ENCODE assay signal across 7 mouse cellular contexts in the genomic region with DNA sequence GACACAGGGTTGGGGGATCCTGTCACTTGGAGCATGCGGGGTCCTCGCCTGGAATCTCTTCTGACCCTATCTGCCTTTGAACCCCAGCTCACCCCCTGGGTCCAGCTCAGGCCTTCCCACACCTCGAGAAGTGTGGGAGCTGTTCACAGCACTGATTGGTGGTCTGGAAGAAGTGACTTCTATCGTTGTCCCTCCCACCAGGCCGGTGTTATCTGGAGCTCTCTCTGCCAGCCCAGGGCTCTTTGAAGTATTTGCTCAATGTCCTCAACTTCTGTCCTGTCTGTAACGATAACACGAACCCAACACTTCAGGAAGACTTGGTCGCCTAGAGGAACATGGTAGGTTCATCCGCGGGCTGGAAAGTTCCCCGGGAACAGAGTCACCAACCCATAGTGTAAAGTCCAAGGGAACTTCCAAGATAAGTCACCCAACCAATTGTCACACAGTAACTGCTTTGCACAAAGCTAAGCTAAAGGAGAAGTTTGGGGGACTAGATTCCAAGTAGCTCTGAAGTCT. TPM values are rescaled to one million over a fixed set of nuclear protein-coding genes. Genes with fewer than 3 reads are reported as not detected.
DNase-seq lines count a peak whose midpoint lies in the region; ATAC-seq lines count a peak whose summit lies in the region.

No protein-coding gene starts in this region.

- H3K9ac ChIP-seq in kidney, embryonic 14.5 days (ENCODE audit: low read depth, low read length), result peak overlapping the region; percentile 9; the same call in 1 of the 2 replicates
- H3K9ac ChIP-seq in heart, embryonic 16.5 days (ENCODE audit: low read length), result peak overlapping the region; percentile 86; the same call in 1 of the 2 replicates
- H3K9ac ChIP-seq in midbrain, embryonic 13.5 days (replicated peaks), result no peak overlapping the region

- H3K36me3 ChIP-seq in kidney, embryonic 14.5 days (ENCODE audit: control insufficient read depth, insufficient read depth, low read length), result no peaks in the 10 kb centered on the region
- H3K36me3 ChIP-seq in heart, embryonic 16.5 days (ENCODE audit: control insufficient read depth, insufficient read depth), result no peaks in the 10 kb centered on the region
- H3K36me3 ChIP-seq in midbrain, embryonic 13.5 days, result no peaks in the 10 kb centered on the region

- peaks cover 2% of the 10 kb centered on the region; the same call in 1 of the 2 replicates for H3K27me3 ChIP-seq in kidney, embryonic 14.5 days (ENCODE audit: control insufficient read depth, insufficient read depth, low read length)
- H3K27me3 ChIP-seq in heart, embryonic 16.5 days (ENCODE audit: control insufficient read depth, insufficient read depth, low read length), result no peaks in the 10 kb centered on the region
- peaks cover 20% of the 10 kb centered on the region for H3K27me3 ChIP-seq in midbrain, embryonic 13.5 days

- no peak overlapping the region for H3K4me3 ChIP-seq in kidney, embryonic 14.5 days (ENCODE audit: low read length)
- H3K4me3 ChIP-seq in heart, embryonic 16.5 days (ENCODE audit: low read length), result peak overlapping the region; percentile 69
- peak overlapping the region; percentile 93 for H3K4me3 ChIP-seq in midbrain, embryonic 13.5 days (replicated peaks)

- peak overlapping the region; percentile 89; the same call in 1 of the 2 replicates for H3K4me2 ChIP-seq in kidney, embryonic 14.5 days (replicated peaks; ENCODE audit: low read depth, low read length)
- H3K4me2 ChIP-seq in heart, embryonic 16.5 days (ENCODE audit: low read depth, low read length), result peak overlapping the region; percentile 80
- peak overlapping the region; percentile 83 for H3K4me2 ChIP-seq in midbrain, embryonic 13.5 days (replicated peaks)

- H3K9me3 ChIP-seq in kidney, embryonic 14.5 days (ENCODE audit: control insufficient read depth, low read length), result no peaks in the 10 kb centered on the region
- no peaks in the 10 kb centered on the region for H3K9me3 ChIP-seq in heart, embryonic 16.5 days (replicated peaks; ENCODE audit: control insufficient read depth, low read length)
- H3K9me3 ChIP-seq in midbrain, embryonic 13.5 days, result no peaks in the 10 kb centered on the region

- DNase-seq in kidney, adult 18-20 months, result no peak
- DNase-seq in R1 (ENCODE audit: low read depth, low spot score), result peak; percentile 76
- DNase-seq in urinary bladder, adult 18-20 months (ENCODE audit: low spot score in 2 of 2), result no peak
- DNase-seq in gastrocnemius, adult 18-20 months (ENCODE audit: low spot score), result no peak

- H3K27ac ChIP-seq in kidney, embryonic 14.5 days (ENCODE audit: low read depth, low read length), result no peak overlapping the region
- peak overlapping the region; percentile 94 for H3K27ac ChIP-seq in heart, embryonic 16.5 days (ENCODE audit: low read length)
- H3K27ac ChIP-seq in midbrain, embryonic 13.5 days, result no peak overlapping the region

- peaks cover 36% of the 10 kb centered on the region for H3K4me1 ChIP-seq in kidney, embryonic 14.5 days (ENCODE audit: control insufficient read depth, insufficient read depth, low read length)
- peaks cover 43% of the 10 kb centered on the region for H3K4me1 ChIP-seq in heart, embryonic 16.5 days (ENCODE audit: control insufficient read depth, insufficient read depth, low read length)
- H3K4me1 ChIP-seq in midbrain, embryonic 13.5 days (replicated peaks), result peaks cover 35% of the 10 kb centered on the region

- ATAC-seq in kidney, embryonic 14.5 days (ENCODE audit: low FRiP score, low TSS enrichment), result no peak
- ATAC-seq in heart, embryonic 16.5 days (replicated peaks; ENCODE audit: extremely low read depth, insufficient read depth, low FRiP score), result no peak
- no peak for ATAC-seq in midbrain, embryonic 13.5 days

- WGBS in kidney, embryonic 14.5 days, result 59% methylated on average over 11 of the region's 11 CpGs
- 30% methylated on average over 11 of the region's 11 CpGs for WGBS in heart, embryonic 16.5 days
- WGBS in midbrain, embryonic 13.5 days, result 77% methylated on average over 11 of the region's 11 CpGs

RNA-seq across cellular contexts. Expression of a gene that starts 4.4 kb away (rescaled TPM):
- polyA plus RNA-seq in kidney, embryonic 14.5 days (2014; fragmentation: Nextera tagmentation; extraction: Ambion mirVana), result 5.7 and 10.0 TPM in 2 replicates
- polyA plus RNA-seq in heart, embryonic 16.5 days (2015; fragmentation: Nextera tagmentation; extraction: Ambion mirVana), result 2.1 and 2.8 TPM in 2 replicates
- polyA plus RNA-seq in midbrain, embryonic 13.5 days (2015; fragmentation: Nextera tagmentation; extraction: Ambion mirVana), result 3.1 and 3.9 TPM in 2 replicates
- 10 to 100 TPM; 44.1 to 51.0 TPM for total RNA-seq in gastrocnemius, adult 18-20 months (2021)

RNA-seq across cellular contexts. Expression of a gene that starts 26.8 kb away (rescaled TPM):
- 30.5 and 34.2 TPM in 2 replicates for polyA plus RNA-seq in kidney, embryonic 14.5 days (2014; fragmentation: Nextera tagmentation; extraction: Ambion mirVana)
- polyA plus RNA-seq in heart, embryonic 16.5 days (2015; fragmentation: Nextera tagmentation; extraction: Ambion mirVana), result 81.1 and 86.1 TPM in 2 replicates
- polyA plus RNA-seq in midbrain, embryonic 13.5 days (2015; fragmentation: Nextera tagmentation; extraction: Ambion mirVana), result 14.4 and 16.1 TPM in 2 replicates
- total RNA-seq in gastrocnemius, adult 18-20 months (2021), result 100 to 1,000 TPM in 1 of 2 experiments, 10 to 100 TPM in 1; 96.7 to 102 TPM

RNA-seq across cellular contexts. Expression of a gene that starts 29.3 kb away (rescaled TPM):
- polyA plus RNA-seq in kidney, embryonic 14.5 days (2014; fragmentation: Nextera tagmentation; extraction: Ambion mirVana), result 6.3 and 6.9 TPM in 2 replicates
- polyA plus RNA-seq in heart, embryonic 16.5 days (2015; fragmentation: Nextera tagmentation; extraction: Ambion mirVana), result 0.70 and 0.79 TPM in 2 replicates
- polyA plus RNA-seq in midbrain, embryonic 13.5 days (2015; fragmentation: Nextera tagmentation; extraction: Ambion mirVana), result 3.0 and 4.2 TPM in 2 replicates
- under 1 TPM; 0.75 to 1.00 TPM for total RNA-seq in gastrocnemius, adult 18-20 months (2021)

RNA-seq across cellular contexts. Expression of a gene that starts 41.5 kb away (rescaled TPM):
- polyA plus RNA-seq in kidney, embryonic 14.5 days (2014; fragmentation: Nextera tagmentation; extraction: Ambion mirVana), result 19.3 and 23.1 TPM in 2 replicates
- 11.4 and 14.2 TPM in 2 replicates for polyA plus RNA-seq in heart, embryonic 16.5 days (2015; fragmentation: Nextera tagmentation; extraction: Ambion mirVana)
- 23.6 and 25.3 TPM in 2 replicates for polyA plus RNA-seq in midbrain, embryonic 13.5 days (2015; fragmentation: Nextera tagmentation; extraction: Ambion mirVana)
- total RNA-seq in gastrocnemius, adult 18-20 months (2021), result 1 to 10 TPM in 1 of 2 experiments, under 1 TPM in 1; 0.96 to 2.3 TPM

RNA-seq across cellular contexts. Expression of a gene that starts 44.4 kb away (rescaled TPM):
- 525 and 539 TPM in 2 replicates for polyA plus RNA-seq in kidney, embryonic 14.5 days (2014; fragmentation: Nextera tagmentation; extraction: Ambion mirVana)
- polyA plus RNA-seq in heart, embryonic 16.5 days (2015; fragmentation: Nextera tagmentation; extraction: Ambion mirVana), result 359 and 395 TPM in 2 replicates
- 503 and 505 TPM in 2 replicates for polyA plus RNA-seq in midbrain, embryonic 13.5 days (2015; fragmentation: Nextera tagmentation; extraction: Ambion mirVana)
- 100 to 1,000 TPM; 150 to 167 TPM for total RNA-seq in gastrocnemius, adult 18-20 months (2021)
